Mouse (Mus musculus): ENCODE results near the gene Pdcl2.

The Pdcl2 gene

GRCm38 (mm10) chr5:76303379-76303744 lies 27.6 kb downstream of the Pdcl2 start:
- no peak for DNase-seq

GRCm38 (mm10) chr5:76302009-76302408 lies 28.9 kb downstream of the Pdcl2 start:
- DNase-seq, result no peak

- no peak for DNase-seq
Measured at GRCm38 (mm10) chr5:76289234-76289691, 41.7 kb downstream of the Pdcl2 start.

- DNase-seq, result no peak
Measured at GRCm38 (mm10) chr5:76288256-76288655, 42.7 kb downstream of the Pdcl2 start.

- no peak for DNase-seq
Measured at GRCm38 (mm10) chr5:76287062-76287461, 43.9 kb downstream of the Pdcl2 start.

GRCm38 (mm10) chr5:76285699-76286098 lies 45.3 kb downstream of the Pdcl2 start:
- DNase-seq, result no peak

GRCm38 (mm10) chr5:76283890-76284289 lies 47.1 kb downstream of the Pdcl2 start:
- DNase-seq, result no peak

- DNase-seq, result no peak
Measured at GRCm38 (mm10) chr5:76274977-76275376, 56.0 kb downstream of the Pdcl2 start.

Data from cerebellum, adult 11 months (tissue).